Mouse (Mus musculus): ENCODE measurements around the gene Xrcc1. TPM values are rescaled to one million over a fixed set of nuclear protein-coding genes. Genes with fewer than 3 reads are reported as not detected.
"Not testable (repeated sequence)": the region's sequence is repeated elsewhere in the genome, so short reads cannot be mapped to it uniquely, and the experiment has no call there.

Xrcc1 gene
- 10 to 100 TPM; 17.1 to 21.4 TPM for total RNA-seq (2021)
- long read RNA-seq, experiment 1, transcript Xrcc1-201 (17 exons, 2,155 nt): major isoform, 13 of 15 reads
- long read RNA-seq, experiment 1, partial matches to known transcripts: 1 of 15 reads
- long read RNA-seq, experiment 1, other reads (novel, unspliced or antisense): 0 of 15 reads
- long read RNA-seq, experiment 2, transcript Xrcc1-201 (17 exons, 2,155 nt): major isoform, 14 of 24 reads
- long read RNA-seq, experiment 2, partial matches to known transcripts: 3 of 24 reads
- long read RNA-seq, experiment 2, other reads (novel, unspliced or antisense): 3 of 24 reads

GRCm38 (mm10) chr7:24546068-24546614 is at the start of gene Xrcc1, which contains the start of gene Pinlyp:
Gene Xrcc1, plus strand, starts transcription at chr7:24546289.
Gene Pinlyp, minus strand, starts transcription at chr7:24546118.
- DNase-seq: no peak
- intact Hi-C loops (cut with DNase I): no loop called here

GRCm38 (mm10) chr7:24499856-24500577 is 46.1 kb upstream of the Xrcc1 start:
- DNase-seq: no peak
- intact Hi-C loops (cut with DNase I): loop anchor here (10.0 kb wide), 1 partner anchor 385 kb away; the partner anchor contains the start of gene Rps19

GRCm38 (mm10) chr7:24500929-24501328 is 45.2 kb upstream of the Xrcc1 start:
- intact Hi-C loops (cut with DNase I): loop anchor here (10.0 kb wide), 1 partner anchor 384 kb away; the partner anchor contains the start of gene Rps19
- no peak for DNase-seq

- intact Hi-C loops (cut with DNase I): loop anchor here (10.0 kb wide), 1 partner anchor 383 kb away; the partner anchor contains the start of gene Rps19
- no peak for DNase-seq
Measured at GRCm38 (mm10) chr7:24501492-24501891, 44.6 kb upstream of the Xrcc1 start.

GRCm38 (mm10) chr7:24504004-24504403 is 42.1 kb upstream of the Xrcc1 start:
- intact Hi-C loops (cut with DNase I): loop anchor here (10.0 kb wide), 1 partner anchor 381 kb away; the partner anchor contains the start of gene Rps19
- no peak for DNase-seq

- DNase-seq: no peak
- intact Hi-C loops (cut with DNase I): loop anchor here (10.0 kb wide), 1 partner anchor 380 kb away; the partner anchor contains the start of gene Rps19
Measured at GRCm38 (mm10) chr7:24504868-24505267, 41.2 kb upstream of the Xrcc1 start.

GRCm38 (mm10) chr7:24505447-24506064 is 40.5 kb upstream of the Xrcc1 start:
- intact Hi-C loops (cut with DNase I): loop anchor here (10.0 kb wide), 1 partner anchor 379 kb away; the partner anchor contains the start of gene Rps19
- no peak for DNase-seq

GRCm38 (mm10) chr7:24506065-24506459 is 40.0 kb upstream of the Xrcc1 start:
- intact Hi-C loops (cut with DNase I): loop anchor here (10.0 kb wide), 1 partner anchor 379 kb away; the partner anchor contains the start of gene Rps19
- DNase-seq: no peak

GRCm38 (mm10) chr7:24506476-24506837 is 39.6 kb upstream of the Xrcc1 start:
- intact Hi-C loops (cut with DNase I): loop anchor here (10.0 kb wide), 1 partner anchor 378 kb away; the partner anchor contains the start of gene Rps19

GRCm38 (mm10) chr7:24506838-24507725 is 39.0 kb upstream of the Xrcc1 start, which contains the start of gene Zfp428:
Gene Zfp428, plus strand, starts transcription at chr7:24507006.
- intact Hi-C loops (cut with DNase I): loop anchor here (10.0 kb wide), 1 partner anchor 378 kb away; the partner anchor contains the start of gene Rps19
- peak; percentile 83 to 87 for DNase-seq

More at GRCm38 (mm10) chr7:24506476-24506837, 39.6 kb upstream of the Xrcc1 start:
- peak; percentile 29 to 42 for DNase-seq

GRCm38 (mm10) chr7:24507726-24508114 is 38.4 kb upstream of the Xrcc1 start:
- peak in 1 of 2 experiments; percentile 27 for DNase-seq
- intact Hi-C loops (cut with DNase I): loop anchor here (10.0 kb wide), 1 partner anchor 377 kb away; the partner anchor contains the start of gene Rps19

GRCm38 (mm10) chr7:24512355-24512754 is 33.7 kb upstream of the Xrcc1 start, which contains the start of gene AC161166.1:
Gene AC161166.1, minus strand, starts transcription at chr7:24512455.
- intact Hi-C loops (cut with DNase I): no loop called here
- no peak for DNase-seq

GRCm38 (mm10) chr7:24516319-24516718 is 29.8 kb upstream of the Xrcc1 start:
- intact Hi-C loops (cut with DNase I): not testable (repeated sequence)

GRCm38 (mm10) chr7:24517077-24517476 is 29.0 kb upstream of the Xrcc1 start:
- intact Hi-C loops (cut with DNase I): no loop called here
- DNase-seq: no peak

More at GRCm38 (mm10) chr7:24516319-24516718, 29.8 kb upstream of the Xrcc1 start:
- DNase-seq: not testable (repeated sequence)

- intact Hi-C loops (cut with DNase I): no loop called here
- no peak for DNase-seq
Measured at GRCm38 (mm10) chr7:24517654-24518053, 28.4 kb upstream of the Xrcc1 start.

GRCm38 (mm10) chr7:24519130-24519529 is 27.0 kb upstream of the Xrcc1 start:
- DNase-seq: no peak
- intact Hi-C loops (cut with DNase I): no loop called here

GRCm38 (mm10) chr7:24520054-24520453 is 26.0 kb upstream of the Xrcc1 start:
- intact Hi-C loops (cut with DNase I); DNase-seq: not testable (repeated sequence)

- DNase-seq: no peak
- intact Hi-C loops (cut with DNase I): no loop called here
Measured at GRCm38 (mm10) chr7:24522805-24523204, 23.3 kb upstream of the Xrcc1 start.

- DNase-seq: no peak
- intact Hi-C loops (cut with DNase I): no loop called here
Measured at GRCm38 (mm10) chr7:24523723-24524122, 22.4 kb upstream of the Xrcc1 start.

Measured in gastrocnemius, postnatal 36 days (tissue).